Mouse (Mus musculus) limb, embryonic 12.5 days (tissue): ENCODE measurements around the gene Gm21731. TPM values are rescaled to one million over a fixed set of nuclear protein-coding genes. Genes with fewer than 3 reads are reported as not detected.
"Not testable (repeated sequence)": the region's sequence is repeated elsewhere in the genome, so short reads cannot be mapped to it uniquely, and the experiment has no call there.

Source experiments
- ATAC-seq: fragments of 200-750 bp; cut with Nextera tagmentation; 2 replicates; pipeline ENCODE4 v1.8.0; 2017; ENCODE audit warnings: low read depth, moderate TSS enrichment; ENCODE audit not compliant: insufficient number of reproducible peaks, insufficient read depth, low FRiP score, low TSS enrichment
- H3K27ac ChIP-seq: fragments of 300-500 bp; sonication (generic); 2 replicates; pipeline ENCODE4 v1.5.1; 2016; ENCODE audit warnings: mild to moderate bottlenecking, moderate library complexity
- H3K27me3 ChIP-seq: fragments of 300-500 bp; sonication (generic); 2 replicates; pipeline ENCODE4 v1.6.1; 2016; ENCODE audit warnings: mild to moderate bottlenecking, moderate library complexity
- H3K36me3 ChIP-seq: fragments of 300-500 bp; sonication (generic); 2 replicates; pipeline ENCODE4 v1.6.1; 2016; ENCODE audit warnings: mild to moderate bottlenecking, moderate library complexity
- H3K4me1 ChIP-seq: fragments of 300-500 bp; sonication (generic); replicated peaks from 2 replicates; pipeline ENCODE4 v1.6.1; 2016
- H3K4me2 ChIP-seq: fragments of 300-500 bp; sonication (generic); 2 replicates; pipeline ENCODE4 v1.6.1; 2016; ENCODE audit warnings: mild to moderate bottlenecking, moderate library complexity
- H3K4me3 ChIP-seq: fragments of 300-500 bp; sonication (generic); replicated peaks from 2 replicates; pipeline ENCODE4 v1.5.1; 2016; ENCODE audit warnings: mild to moderate bottlenecking
- H3K9ac ChIP-seq: fragments of 300-500 bp; sonication (generic); replicated peaks from 2 replicates; pipeline ENCODE4 v1.6.1; 2016; ENCODE audit warnings: mild to moderate bottlenecking, moderate library complexity
- H3K9me3 ChIP-seq: fragments of 300-500 bp; sonication (generic); 2 replicates; pipeline ENCODE4 v1.6.1; 2016; ENCODE audit warnings: mild to moderate bottlenecking, moderate library complexity
- WGBS: fragments of 180-500 bp; shearing (Covaris S2); methylation state at CpG from one replicate; pipeline ENCODE4 v1.1.7; 2016; 5-methylcytosine and 5-hydroxymethylcytosine counted together
- polyA plus RNA-seq: library from polyadenylated mRNA; unstranded; fragments of >200 nt; fragmentation: Nextera tagmentation; extraction: Ambion mirVana; gene quantifications from 2 replicates; pipeline ENCODE4 v1.2.1, GENCODE M21; 2016

Gene Gm21731
- polyA plus RNA-seq, 1 experiment from 2014 or later, result not detected

- H3K9me3 ChIP-seq, H3K27ac ChIP-seq, H3K4me3 ChIP-seq, H3K36me3 ChIP-seq, H3K27me3 ChIP-seq, ATAC-seq, H3K9ac ChIP-seq, H3K4me2 ChIP-seq, H3K4me1 ChIP-seq: not testable (repeated sequence)
- WGBS, result 23% methylated on average over 2 of the region's 2 CpGs
Observed at GRCm38 (mm10) chr13:120277837-120278236, 38.9 kb downstream of the Gm21731 start.

GRCm38 (mm10) chr13:120278784-120279183 lies 39.9 kb downstream of the Gm21731 start:
- Histone ChIP-seq H3K9me3 (no peaks in the 10 kb centered on the region), H3K27me3 (no peaks in the 10 kb centered on the region), H3K36me3 (no peaks in the 10 kb centered on the region), H3K4me2 (no peak overlapping the region), H3K4me3 (no peak overlapping the region), H3K9ac (no peak overlapping the region), H3K27ac (no peak overlapping the region), H3K4me1 (no peaks in the 10 kb centered on the region)
- 91% methylated on average over 9 of the region's 9 CpGs for WGBS
- ATAC-seq, result no peak

Other genes with a start within 250 kb of the Gm21731 start
- gene Gm36079, start 212.1 kb upstream of the Gm21731 start, polyA plus RNA-seq, result not detected in 2 replicates
- not detected in 2 replicates for gene Gm21188, start 186.9 kb upstream of the Gm21731 start, polyA plus RNA-seq
- not detected in 2 replicates for gene Gm20767, start 98.9 kb upstream of the Gm21731 start, polyA plus RNA-seq
- gene Gm21818, start 66.7 kb upstream of the Gm21731 start, polyA plus RNA-seq, result not detected in 2 replicates
- not detected in 2 replicates for gene Gm21762, start 23.2 kb upstream of the Gm21731 start, polyA plus RNA-seq
- not detected in 2 replicates for gene AF067061, start 24.0 kb downstream of the Gm21731 start, polyA plus RNA-seq
- gene BC147527, start 61.3 kb downstream of the Gm21731 start, polyA plus RNA-seq, result 0.35 TPM in 1 of 2 replicates, not detected in the other
- not detected in 2 replicates for gene Tcstv3, start 77.8 kb downstream of the Gm21731 start, polyA plus RNA-seq